Comparison of ENCODE assay signal across 27 mouse cellular contexts in the genomic region with DNA sequence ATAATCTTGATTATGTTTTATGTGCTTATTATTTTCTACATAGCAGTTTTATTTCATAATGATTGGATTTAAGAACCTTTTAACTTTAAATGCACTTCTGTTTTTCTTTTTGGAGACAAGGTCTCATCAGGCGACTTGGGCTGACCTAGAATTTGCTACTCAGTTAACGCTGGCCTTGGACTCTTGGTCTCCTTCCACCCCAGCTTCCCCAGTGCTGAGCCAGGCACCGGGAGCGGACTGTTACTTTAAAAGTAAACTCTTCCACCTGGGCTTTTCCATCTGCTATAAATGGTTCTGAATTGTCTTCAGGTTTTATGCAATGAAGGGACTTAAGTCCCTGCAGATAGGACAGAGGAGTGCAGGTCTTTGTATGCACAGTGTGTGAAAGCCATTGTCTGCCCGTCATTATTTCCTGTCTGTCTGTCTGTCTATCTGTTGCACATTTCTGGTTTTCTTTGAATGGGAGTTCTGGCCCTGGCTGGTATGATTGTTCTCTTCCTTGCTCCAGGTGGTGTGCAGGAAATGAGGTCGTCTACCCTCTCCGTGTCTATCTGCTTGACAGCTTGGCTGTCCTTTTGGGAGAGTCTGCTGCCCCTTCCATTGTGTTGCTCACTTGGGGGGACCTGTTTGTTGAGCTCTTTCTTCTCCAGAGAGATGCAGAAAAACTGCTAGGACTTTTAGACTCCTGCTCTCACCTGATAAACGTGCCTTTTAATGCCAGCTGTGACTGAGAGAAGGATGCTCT.
A peak's percentile ranks its signal among the peaks of the same experiment; 100 is the strongest.
DNase-seq lines count a peak whose midpoint lies in the region; ATAC-seq and TF ChIP-seq lines count a peak whose summit lies in the region.
"Had no signal": no experiment of that assay in that cellular context is flagged by ENCODE, and none has a peak within 500 bp of the region (broad histone marks: within the 10 kb centered on the region; RNA-seq: fewer than 3 reads in every experiment).

No protein-coding gene starts in this region.

- H3K27ac ChIP-seq in hindbrain, embryonic 13.5 days = peak overlapping the region; percentile 19; the same call in 1 of the 2 replicates
- H3K27ac ChIP-seq in hindbrain, postnatal 0 days = no peak overlapping the region
- H3K27ac ChIP-seq in midbrain, embryonic 15.5 days = peak overlapping the region; percentile 48; the same call in 1 of the 2 replicates
- H3K27ac ChIP-seq: heart, embryonic 15.5 days; hindbrain, embryonic 14.5 days; left cerebral cortex, adult 2 months; liver, embryonic 12.5 days; macrophage; neural tube, embryonic 15.5 days; stomach, embryonic 15.5 days had no signal

- TF ChIP-seq CTCF in hindbrain, postnatal 0 days (IDR thresholded peaks at IDR 0.05; ENCODE audit: low read depth) = no peak

- no peak overlapping the region for H3K4me2 ChIP-seq in hindbrain, embryonic 13.5 days
- H3K4me2 ChIP-seq in hindbrain, postnatal 0 days (ENCODE audit: low read depth, low read length) = no peak overlapping the region
- H3K4me2 ChIP-seq in midbrain, embryonic 15.5 days = no peak overlapping the region
- H3K4me2 ChIP-seq: heart, embryonic 15.5 days; hindbrain, embryonic 14.5 days; liver, embryonic 12.5 days; neural tube, embryonic 15.5 days; stomach, embryonic 15.5 days had no signal

- no peak for DNase-seq in hindbrain, postnatal 0 days (ENCODE audit: low spot score)
- peak; percentile 20 for DNase-seq in adrenal gland, postnatal 25 days
- peak; percentile 61 for DNase-seq in thymus, postnatal 14 days
- DNase-seq in lung, postnatal 14 days = no peak
- no peak for DNase-seq in layer of hippocampus, postnatal 36 days
- DNase-seq in left cerebral cortex, adult 8-10 months (ENCODE audit: low spot score in 2 of 2) = no peak
- DNase-seq: B cell, adult 2 months; cerebellum, postnatal 36 days; gastrocnemius, postnatal 14 days; kidney, adult 18-20 months; left cerebral cortex, postnatal 4 days; lung, adult 18-20 months; retina, postnatal 1 day; right cerebral cortex, postnatal 14 days had no signal

- H3K27me3 ChIP-seq in hindbrain, embryonic 13.5 days = no peaks in the 10 kb centered on the region; the same call in 1 of the 2 replicates
- H3K27me3 ChIP-seq in hindbrain, postnatal 0 days (ENCODE audit: insufficient read depth, low read length) = no peaks in the 10 kb centered on the region
- no peaks in the 10 kb centered on the region for H3K27me3 ChIP-seq in midbrain, embryonic 15.5 days (replicated peaks)
- H3K27me3 ChIP-seq: heart, embryonic 15.5 days; liver, embryonic 12.5 days; neural tube, embryonic 15.5 days; stomach, embryonic 15.5 days had no signal

- H3K4me1 ChIP-seq in hindbrain, embryonic 13.5 days (replicated peaks) = peaks cover 64% of the 10 kb centered on the region
- H3K4me1 ChIP-seq in hindbrain, postnatal 0 days (ENCODE audit: insufficient read depth, low read length) = peaks cover 9% of the 10 kb centered on the region
- peaks cover 32% of the 10 kb centered on the region for H3K4me1 ChIP-seq in midbrain, embryonic 15.5 days
- H3K4me1 ChIP-seq: heart, embryonic 15.5 days; liver, embryonic 12.5 days; stomach, embryonic 15.5 days had no signal

- no peaks in the 10 kb centered on the region for H3K36me3 ChIP-seq in hindbrain, embryonic 13.5 days
- H3K36me3 ChIP-seq in hindbrain, postnatal 0 days (ENCODE audit: insufficient read depth, low read length) = no peaks in the 10 kb centered on the region
- H3K36me3 ChIP-seq in midbrain, embryonic 15.5 days (replicated peaks) = no peaks in the 10 kb centered on the region
- H3K36me3 ChIP-seq: heart, embryonic 15.5 days; liver, embryonic 12.5 days; neural tube, embryonic 15.5 days; stomach, embryonic 15.5 days had no signal

- no peak for ATAC-seq in hindbrain, embryonic 13.5 days (ENCODE audit: low FRiP score)
- no peak for ATAC-seq in hindbrain, postnatal 0 days
- ATAC-seq in midbrain, embryonic 15.5 days (replicated peaks) = no peak; the same call in 1 of the 2 replicates
- ATAC-seq: activated CD4-positive, CD25-positive, alpha-beta regulatory T cell, adult 4 months; forebrain, embryonic 14.5 days; inflammation-experienced regulatory T-cells, adult 6 months; liver, embryonic 12.5 days; lung, postnatal 0 days had no signal

- no peaks in the 10 kb centered on the region for H3K9me3 ChIP-seq in hindbrain, embryonic 13.5 days
- no peaks in the 10 kb centered on the region for H3K9me3 ChIP-seq in hindbrain, postnatal 0 days (ENCODE audit: low read length)
- no peaks in the 10 kb centered on the region for H3K9me3 ChIP-seq in midbrain, embryonic 15.5 days
- H3K9me3 ChIP-seq: heart, embryonic 15.5 days; liver, embryonic 12.5 days; neural tube, embryonic 15.5 days; stomach, embryonic 15.5 days had no signal

- H3K4me3 ChIP-seq in hindbrain, embryonic 13.5 days = no peak overlapping the region
- no peak overlapping the region for H3K4me3 ChIP-seq in hindbrain, postnatal 0 days (ENCODE audit: low read length)
- no peak overlapping the region for H3K4me3 ChIP-seq in midbrain, embryonic 15.5 days
- H3K4me3 ChIP-seq: heart, embryonic 15.5 days; left cerebral cortex, adult 2 months; liver, embryonic 12.5 days; neural tube, embryonic 15.5 days; stomach, embryonic 15.5 days had no signal

- 73% methylated on average over 8 of the region's 8 CpGs for WGBS in hindbrain, embryonic 13.5 days
- 64% methylated on average over 8 of the region's 8 CpGs for WGBS in hindbrain, postnatal 0 days
- WGBS in midbrain, embryonic 15.5 days = 54% methylated on average over 8 of the region's 8 CpGs

- H3K9ac ChIP-seq in hindbrain, embryonic 13.5 days = no peak overlapping the region
- no peak overlapping the region for H3K9ac ChIP-seq in hindbrain, postnatal 0 days (replicated peaks; ENCODE audit: low read length)
- H3K9ac ChIP-seq in midbrain, embryonic 15.5 days = no peak overlapping the region
- H3K9ac ChIP-seq: heart, embryonic 15.5 days; hindbrain, embryonic 14.5 days; liver, embryonic 12.5 days; neural tube, embryonic 15.5 days; stomach, embryonic 15.5 days had no signal

Comparison
In these comparisons a context has a peak if more than half of its experiments do, and no peak if none do; other contexts are left out.
1. DNase-seq: peak in adrenal gland, postnatal 25 days (single experiment) and thymus, postnatal 14 days (single experiment); none in hindbrain, postnatal 0 days (single experiment), lung, postnatal 14 days (single experiment), layer of hippocampus, postnatal 36 days (0 of 2) and left cerebral cortex, adult 8-10 months (0 of 2).